ENCODE assay signal across 23 mouse cellular contexts in genomic region chr6:90425361-90425760, GRCm38 (mm10). TPM values are rescaled to one million over a fixed set of nuclear protein-coding genes. Genes with fewer than 3 reads are reported as not detected.
DNase-seq lines count a peak whose midpoint lies in the region; TF ChIP-seq lines count a peak whose summit lies in the region.
"Had no signal": no experiment of that assay in that cellular context is flagged by ENCODE, and none has a peak within 500 bp of the region (broad histone marks: within the 10 kb centered on the region; RNA-seq: fewer than 3 reads in every experiment).

No protein-coding gene starts in this region.

- TF ChIP-seq POLR2A in testis, adult 2 months (IDR thresholded peaks at IDR 0.05; ENCODE audit: control insufficient read depth, low read depth, low read length), result no peak

- no peak for TF ChIP-seq CTCF in testis, adult 2 months (IDR thresholded peaks at IDR 0.05; ENCODE audit: control insufficient read depth, insufficient read depth, insufficient replicate concordance, low read depth, low read length)

- no peak overlapping the region for H3K27ac ChIP-seq in testis, adult 2 months (ENCODE audit: control insufficient read depth, insufficient read depth, low read depth, low read length)
- H3K27ac ChIP-seq: embryonic facial prominence, embryonic 10.5 days; embryonic facial prominence, embryonic 12.5 days; forebrain, embryonic 13.5 days; forebrain, embryonic 15.5 days had no signal

- peaks cover 2% of the 10 kb centered on the region for H3K27me3 ChIP-seq in testis, adult 2 months (ENCODE audit: control insufficient read depth, insufficient read depth, low read length)
- H3K27me3 ChIP-seq: Patski had no signal

- H3K4me1 ChIP-seq in testis, adult 2 months (ENCODE audit: control insufficient read depth, insufficient read depth, low read length), result peaks cover 11% of the 10 kb centered on the region

- DNase-seq in kidney, adult 11 months, result peak; percentile 28
- no peak for DNase-seq in kidney, postnatal 25 days
- DNase-seq in kidney, adult 9 months, result peak; percentile 53
- DNase-seq in kidney, postnatal 10 days, result no peak
- no peak for DNase-seq in testis, postnatal 10 days (ENCODE audit: low spot score)
- DNase-seq: adrenal gland, adult 8-10 months; adrenal gland, postnatal 14 days; adrenal gland, postnatal 36 days; B cell, adult 2 months; cerebellum, adult 11-12 months; cerebellum, adult 2 months; cerebellum, adult 9-10 months; cerebellum, postnatal 10 days; cerebellum, postnatal 25 days had no signal

- H3K4me3 ChIP-seq in testis, adult 2 months (ENCODE audit: control insufficient read depth, low read depth, low read length), result peak overlapping the region; percentile 41; the same call in 1 of the 2 replicates
- H3K4me3 ChIP-seq: embryonic facial prominence, embryonic 10.5 days; embryonic facial prominence, embryonic 12.5 days; forebrain, embryonic 13.5 days; forebrain, embryonic 15.5 days had no signal

- no peaks in the 10 kb centered on the region for H3K36me3 ChIP-seq in testis, adult 2 months (ENCODE audit: control insufficient read depth, insufficient read depth, low read length)
- H3K36me3 ChIP-seq: embryonic facial prominence, embryonic 10.5 days; embryonic facial prominence, embryonic 12.5 days; forebrain, embryonic 15.5 days; G1E had no signal

RNA-seq across cellular contexts. Expression of gene Cfap100, which starts 3.2 kb away (rescaled TPM):
- polyA plus RNA-seq in testis, adult 2 months (2012; rRNA removed), result 51.7 and 65.0 TPM in 2 replicates
- polyA plus RNA-seq: CD4-positive, CD25-positive, alpha-beta regulatory T cell, adult 4 months; G1E had no signal

RNA-seq across cellular contexts. Expression of gene Klf15, which starts 37.0 kb away (rescaled TPM):
- 7.6 and 7.7 TPM in 2 replicates for polyA plus RNA-seq in testis, adult 2 months (2012; rRNA removed)
- polyA plus RNA-seq: activated CD4-positive, CD25-positive, alpha-beta regulatory T cell, adult 4 months; CD4-positive, CD25-positive, alpha-beta regulatory T cell, adult 4 months; G1E had no signal

RNA-seq across cellular contexts. Expression of gene Zxdc, which starts 56.1 kb away (rescaled TPM):
- polyA plus RNA-seq in testis, adult 2 months (2012; rRNA removed), result 5.3 and 5.4 TPM in 2 replicates

Comparison
In these comparisons a context has a peak if more than half of its experiments do, and no peak if none do; other contexts are left out.
1. DNase-seq: peak in kidney, adult 11 months (single experiment) and kidney, adult 9 months (single experiment); none in kidney, postnatal 25 days (0 of 2), kidney, postnatal 10 days (single experiment) and testis, postnatal 10 days (single experiment).